Mouse (Mus musculus): Measurements from ENCODE around the gene Kctd12.

- TF ChIP-seq CTCF (IDR thresholded peaks at IDR 0.05; ENCODE audit: extremely low read depth, insufficient read depth, insufficient read length, insufficient replicate concordance) (no peak), POLR2A (IDR thresholded peaks at IDR 0.05; ENCODE audit: low read depth, low read length) (no peak)
Measured at GRCm38 (mm10) chr14:102953511-102953910, 28.9 kb downstream of the Kctd12 start.

Data from spleen, adult 2 months (tissue).